Mouse (Mus musculus): ENCODE results near the gene Srsf1. TPM values are rescaled to one million over a fixed set of nuclear protein-coding genes. Genes with fewer than 3 reads are reported as not detected.

Srsf1 gene
- polyA plus RNA-seq, 1 experiment from 2014 or later, result 272 TPM

Other genes starting within 250 kb of the Srsf1 start
- not detected in 2 replicates for gene Lpo, start 219.1 kb upstream of the Srsf1 start, polyA plus RNA-seq (2016; fragmentation: Nextera tagmentation; extraction: Ambion mirVana)
- 3.9 and 4.3 TPM in 2 replicates for gene Mks1, start 194.2 kb upstream of the Srsf1 start, polyA plus RNA-seq (2016; fragmentation: Nextera tagmentation; extraction: Ambion mirVana)
- gene Epx, start 171.8 kb upstream of the Srsf1 start, polyA plus RNA-seq (2016; fragmentation: Nextera tagmentation; extraction: Ambion mirVana), result 1.3 and 3.8 TPM in 2 replicates
- gene Olfr462, start 155.1 kb upstream of the Srsf1 start, polyA plus RNA-seq (2016; fragmentation: Nextera tagmentation; extraction: Ambion mirVana), result not detected in 2 replicates
- gene Olfr463, start 150.0 kb upstream of the Srsf1 start, polyA plus RNA-seq (2016; fragmentation: Nextera tagmentation; extraction: Ambion mirVana), result not detected in 2 replicates
- not detected in 2 replicates for gene Olfr464, start 126.4 kb upstream of the Srsf1 start, polyA plus RNA-seq (2016; fragmentation: Nextera tagmentation; extraction: Ambion mirVana)
- gene Dynll2, start 59.8 kb upstream of the Srsf1 start, polyA plus RNA-seq (2016; fragmentation: Nextera tagmentation; extraction: Ambion mirVana), result 14.3 and 15.5 TPM in 2 replicates
- gene Vezf1, start 20.9 kb downstream of the Srsf1 start, polyA plus RNA-seq (2016; fragmentation: Nextera tagmentation; extraction: Ambion mirVana), result 14.6 TPM in 2 replicates
- gene Cuedc1, start 50.7 kb downstream of the Srsf1 start, polyA plus RNA-seq (2016; fragmentation: Nextera tagmentation; extraction: Ambion mirVana), result 3.4 and 4.6 TPM in 2 replicates
- gene Mrps23, start 157.0 kb downstream of the Srsf1 start, polyA plus RNA-seq (2016; fragmentation: Nextera tagmentation; extraction: Ambion mirVana), result 47.0 and 47.6 TPM in 2 replicates
- gene Ccdc182, start 246.7 kb downstream of the Srsf1 start, polyA plus RNA-seq (2016; fragmentation: Nextera tagmentation; extraction: Ambion mirVana), result 0.10 and 0.14 TPM in 2 replicates